Comparison of ENCODE assay signal across 8 mouse cellular contexts in genomic region chr5:119706467-119706866, GRCm38 (mm10). TPM values are rescaled to one million over a fixed set of nuclear protein-coding genes. Genes with fewer than 3 reads are reported as not detected.
A peak's percentile ranks its signal among the peaks of the same experiment; 100 is the strongest.
DNase-seq lines count a peak whose midpoint lies in the region; ATAC-seq and TF ChIP-seq lines count a peak whose summit lies in the region.

No protein-coding gene starts in this region.

- no peaks in the 10 kb centered on the region for H3K9me3 ChIP-seq in heart, embryonic 10.5 days
- no peaks in the 10 kb centered on the region for H3K9me3 ChIP-seq in E14TG2a.4 (ENCODE audit: low read length)
- H3K9me3 ChIP-seq in forebrain, embryonic 13.5 days (replicated peaks) = 0 out of 2 replicates have a peak, but pooled peaks cover under 1% of the 10 kb centered on the region
- no peaks in the 10 kb centered on the region for H3K9me3 ChIP-seq in limb, embryonic 15.5 days

- no peak for ATAC-seq in forebrain, embryonic 13.5 days
- no peak for ATAC-seq in limb, embryonic 15.5 days (ENCODE audit: insufficient number of reproducible peaks, low FRiP score, low TSS enrichment, low read depth)

- peak overlapping the region; percentile 40 for H3K4me2 ChIP-seq in forebrain, embryonic 13.5 days
- H3K4me2 ChIP-seq in limb, embryonic 15.5 days = peak overlapping the region; percentile 27

- WGBS in heart, embryonic 10.5 days = under 1% methylated on average over 17 of the region's 17 CpGs
- WGBS in forebrain, embryonic 13.5 days = 0% methylated on average over 17 of the region's 17 CpGs
- 1% methylated on average over 17 of the region's 17 CpGs for WGBS in limb, embryonic 15.5 days

- peak overlapping the region; percentile 46 for H3K4me3 ChIP-seq in heart, embryonic 10.5 days
- H3K4me3 ChIP-seq in E14TG2a.4 (replicated peaks; ENCODE audit: low read length) = peak overlapping the region; percentile 65
- no peak overlapping the region for H3K4me3 ChIP-seq in forebrain, embryonic 13.5 days
- peak overlapping the region; percentile 4; the same call in 1 of the 2 replicates for H3K4me3 ChIP-seq in limb, embryonic 15.5 days

- H3K27ac ChIP-seq in heart, embryonic 10.5 days = 0 out of 2 replicates have a peak overlapping the region, but pooled peaks have one; percentile 31
- H3K27ac ChIP-seq in forebrain, embryonic 13.5 days = no peak overlapping the region
- H3K27ac ChIP-seq in limb, embryonic 15.5 days = no peak overlapping the region

- peaks cover 64% of the 10 kb centered on the region for H3K27me3 ChIP-seq in heart, embryonic 10.5 days (ENCODE audit: insufficient read depth, poor library complexity, severe bottlenecking)
- H3K27me3 ChIP-seq in E14TG2a.4 (ENCODE audit: insufficient read depth, low read length) = peaks cover 11% of the 10 kb centered on the region
- peaks cover 76% of the 10 kb centered on the region for H3K27me3 ChIP-seq in forebrain, embryonic 13.5 days
- H3K27me3 ChIP-seq in limb, embryonic 15.5 days = peaks cover 57% of the 10 kb centered on the region

- TF ChIP-seq CTCF in E14TG2a.4 (conservative IDR thresholded peaks at IDR 0.05; ENCODE audit: low read length) = no peak

- H3K4me1 ChIP-seq in heart, embryonic 10.5 days = no peaks in the 10 kb centered on the region
- H3K4me1 ChIP-seq in E14TG2a.4 (replicated peaks; ENCODE audit: low read depth, low read length) = peaks cover 67% of the 10 kb centered on the region
- peaks cover 6% of the 10 kb centered on the region; the same call in 1 of the 2 replicates for H3K4me1 ChIP-seq in forebrain, embryonic 13.5 days
- peaks cover 6% of the 10 kb centered on the region; the same call in 1 of the 2 replicates for H3K4me1 ChIP-seq in limb, embryonic 15.5 days

- 0 out of 2 replicates have a peak overlapping the region, but pooled peaks have one; percentile 22 for H3K9ac ChIP-seq in forebrain, embryonic 13.5 days
- no peak overlapping the region for H3K9ac ChIP-seq in limb, embryonic 15.5 days

- no peak for DNase-seq in heart, embryonic 10.5 days (ENCODE audit: low spot score)
- no peak for DNase-seq in heart, adult 18-20 months
- no peak for DNase-seq in testis, postnatal 10 days (ENCODE audit: low spot score)
- no peak for DNase-seq in right cerebral cortex, adult 18-20 months
- no peak for DNase-seq in thymus, postnatal 36 days

- no peaks in the 10 kb centered on the region for H3K36me3 ChIP-seq in heart, embryonic 10.5 days
- H3K36me3 ChIP-seq in E14TG2a.4 (ENCODE audit: insufficient read depth, low read length) = no peaks in the 10 kb centered on the region
- no peaks in the 10 kb centered on the region for H3K36me3 ChIP-seq in forebrain, embryonic 13.5 days (ENCODE audit: poor library complexity, severe bottlenecking)
- H3K36me3 ChIP-seq in limb, embryonic 15.5 days = no peaks in the 10 kb centered on the region

RNA-seq across cellular contexts. Expression of gene Tbx3, which starts 36.0 kb away (rescaled TPM):
- polyA plus RNA-seq in heart, embryonic 10.5 days (2016; fragmentation: Nextera tagmentation; extraction: Ambion mirVana) = 17.0 and 41.7 TPM in 2 replicates
- 10 to 100 TPM; 10.1 to 10.9 TPM for total RNA-seq in heart, adult 18-20 months (2021)
- 1.4 and 1.7 TPM in 2 replicates for polyA plus RNA-seq in forebrain, embryonic 13.5 days (2015; fragmentation: Nextera tagmentation; extraction: Ambion mirVana)
- 20.8 and 23.5 TPM in 2 replicates for polyA plus RNA-seq in limb, embryonic 15.5 days (2015; fragmentation: Nextera tagmentation; extraction: Ambion mirVana)
